Mouse (Mus musculus) myocyte (in vitro differentiated cells): ENCODE data around the gene Pitx1. TPM values are rescaled to one million over a fixed set of nuclear protein-coding genes. Genes with fewer than 3 reads are reported as not detected.

Experiments
- H3K27me3 ChIP-seq: one replicate; pipeline ENCODE4 v1.6.1; 2011; ENCODE audit not compliant: control insufficient read depth, insufficient read depth, insufficient read length
- H3K36me3 ChIP-seq: one replicate; pipeline ENCODE4 v1.6.1; 2011; ENCODE audit not compliant: control insufficient read depth, insufficient read depth
- H3K4me2 ChIP-seq: one replicate; pipeline ENCODE4 v1.6.1; 2011; ENCODE audit warnings: low read depth, control low read depth
- H3K4me3 ChIP-seq: one replicate; pipeline ENCODE4 v1.5.1; 2011; ENCODE audit warnings: mild to moderate bottlenecking, control low read depth, moderate library complexity
- H3K79me2 ChIP-seq: one replicate; pipeline ENCODE4 v1.6.1; 2011; ENCODE audit not compliant: control insufficient read depth, insufficient read depth
- H3ac ChIP-seq: one replicate; pipeline ENCODE4 v1.6.1; 2011; ENCODE audit not compliant: control insufficient read depth, insufficient read length
- CEBPB ChIP-seq: IDR thresholded peaks from 2 replicates; pipeline ENCODE4 v1.6.1; 2011; ENCODE audit warnings: mild to moderate bottlenecking, moderate library complexity; ENCODE audit not compliant: poor library complexity, insufficient read depth, severe bottlenecking
- E2F4 ChIP-seq: IDR thresholded peaks from one replicate; pipeline ENCODE4 v1.6.1; 2011; ENCODE audit warnings: mild to moderate bottlenecking, control low read depth, moderate library complexity; ENCODE audit not compliant: insufficient read depth
- MAX ChIP-seq: IDR thresholded peaks from one replicate; pipeline ENCODE4 v1.6.1; 2011; ENCODE audit warnings: low read depth, mild to moderate bottlenecking, control low read depth
- MYOD1 ChIP-seq, 3 experiments: IDR thresholded peaks; one replicate each; pipeline ENCODE4 v1.6.1; 2011; ENCODE audit warnings: control low read depth in 2 of 3, low read depth in 2 of 3, mild to moderate bottlenecking in 2 of 3, moderate library complexity in 1 of 3; ENCODE audit not compliant: insufficient read length in 2 of 3, control insufficient read depth in 1 of 3
- MYOG ChIP-seq, 3 experiments: IDR thresholded peaks; one replicate each; pipeline ENCODE4 v1.6.1; 2011; ENCODE audit warnings: control low read depth in 2 of 3, low read depth in 2 of 3, mild to moderate bottlenecking in 2 of 3; ENCODE audit not compliant: insufficient read length in 2 of 3, control insufficient read depth in 1 of 3, insufficient read depth in 1 of 3
- POLR2A ChIP-seq: IDR thresholded peaks from one replicate; pipeline ENCODE4 v1.6.1; 2011; ENCODE audit warnings: low read depth, mild to moderate bottlenecking, control low read depth, moderate library complexity; ENCODE audit not compliant: insufficient read length
- POLR2AphosphoS2 ChIP-seq: IDR thresholded peaks from one replicate; pipeline ENCODE4 v1.6.1; 2011; ENCODE audit warnings: low read depth, control low read depth; ENCODE audit not compliant: insufficient read length
- REST ChIP-seq: IDR thresholded peaks from one replicate; pipeline ENCODE4 v1.6.1; 2011; ENCODE audit warnings: mild to moderate bottlenecking, control low read depth, moderate library complexity; ENCODE audit not compliant: insufficient read depth, insufficient read length
- SRF ChIP-seq: IDR thresholded peaks from one replicate; pipeline ENCODE4 v1.6.1; 2011; ENCODE audit warnings: low read depth; ENCODE audit not compliant: control insufficient read depth, insufficient read length
- TCF12 ChIP-seq: IDR thresholded peaks from one replicate; pipeline ENCODE4 v1.6.1; 2011; ENCODE audit warnings: mild to moderate bottlenecking, control low read depth; ENCODE audit not compliant: poor library complexity, insufficient read depth, severe bottlenecking
- TCF3 ChIP-seq: IDR thresholded peaks from one replicate; pipeline ENCODE4 v1.6.1; 2011; ENCODE audit warnings: low read depth, control low read depth; ENCODE audit not compliant: insufficient read length
- USF1 ChIP-seq: IDR thresholded peaks from one replicate; pipeline ENCODE4 v1.6.1; 2011; ENCODE audit warnings: low read depth, mild to moderate bottlenecking, control low read depth, moderate library complexity
- polyA plus RNA-seq: library from polyadenylated mRNA; unstranded; fragments of >200 nt; fragmentation: generic; extraction: Trizol; gene quantifications from one replicate; pipeline ENCODE4 v1.2.1, GENCODE M21; 2012; ENCODE audit warnings: missing spikeins

The Pitx1 gene
- polyA plus RNA-seq, 1 experiment: not detected

DNA sequence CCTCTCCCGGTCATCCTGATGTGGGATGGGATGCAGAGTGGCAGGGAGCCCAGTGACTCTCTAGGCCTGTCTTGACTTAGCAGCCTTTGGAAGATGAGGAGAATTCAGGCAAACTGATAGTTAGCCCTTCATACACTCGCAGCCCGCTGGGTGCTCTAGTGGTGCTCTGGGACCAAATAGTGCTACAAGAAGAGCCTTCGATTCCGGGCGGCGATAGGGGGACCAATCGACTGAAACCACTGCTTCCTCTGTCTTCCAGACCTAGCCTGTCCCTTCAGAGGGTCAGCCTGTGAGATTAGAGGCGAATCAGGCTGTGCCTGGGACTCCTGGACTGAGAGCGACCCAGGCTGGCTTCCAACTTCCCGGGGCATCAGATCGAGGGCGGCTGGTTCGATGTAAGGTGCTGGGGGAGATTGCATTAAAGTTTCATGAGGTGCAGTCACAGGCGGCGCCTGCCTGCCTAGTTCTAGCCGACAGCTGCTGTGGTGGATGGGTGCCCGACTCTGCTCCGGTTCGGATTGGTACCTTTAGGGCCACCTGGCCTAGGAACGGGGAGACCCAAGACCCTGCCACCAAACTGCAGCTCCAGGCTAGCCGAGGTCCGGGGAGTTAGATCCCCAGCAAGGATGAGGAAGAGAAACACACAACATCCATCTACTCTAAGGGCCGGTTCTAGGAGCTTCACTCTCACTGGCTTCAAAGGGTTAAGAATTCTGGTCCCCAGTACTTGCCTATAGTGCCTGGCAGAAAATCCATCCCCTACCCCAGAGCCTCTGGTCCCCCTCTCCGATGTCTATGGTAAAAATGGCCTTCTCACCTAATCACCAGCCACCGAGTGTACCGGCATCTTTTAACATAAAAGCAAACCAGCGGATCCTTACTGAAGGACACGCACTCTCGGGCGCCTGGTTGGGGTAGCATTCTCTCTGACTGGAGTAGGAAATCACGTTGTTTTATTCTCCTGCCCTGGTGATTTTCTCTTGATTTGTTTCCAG lies 1.1 kb upstream of the Pitx1 start:
- H3K4me3 ChIP-seq: no peak overlapping the region
- H3K36me3 ChIP-seq: no peaks in the 10 kb centered on the region
- no peak overlapping the region for H3K4me2 ChIP-seq
- no peak for TF ChIP-seq TCF12
- no peak for TF ChIP-seq MYOG (IDR thresholded peaks at IDR 0.05; ENCODE audit: control insufficient read depth in 1 of 3, insufficient read depth in 1 of 3, insufficient read length in 2 of 3, low read depth in 2 of 3)
- no peak for TF ChIP-seq MAX
- no peaks in the 10 kb centered on the region for H3K79me2 ChIP-seq
- H3ac ChIP-seq: no peak overlapping the region
- peaks cover 64% of the 10 kb centered on the region for H3K27me3 ChIP-seq

DNA sequence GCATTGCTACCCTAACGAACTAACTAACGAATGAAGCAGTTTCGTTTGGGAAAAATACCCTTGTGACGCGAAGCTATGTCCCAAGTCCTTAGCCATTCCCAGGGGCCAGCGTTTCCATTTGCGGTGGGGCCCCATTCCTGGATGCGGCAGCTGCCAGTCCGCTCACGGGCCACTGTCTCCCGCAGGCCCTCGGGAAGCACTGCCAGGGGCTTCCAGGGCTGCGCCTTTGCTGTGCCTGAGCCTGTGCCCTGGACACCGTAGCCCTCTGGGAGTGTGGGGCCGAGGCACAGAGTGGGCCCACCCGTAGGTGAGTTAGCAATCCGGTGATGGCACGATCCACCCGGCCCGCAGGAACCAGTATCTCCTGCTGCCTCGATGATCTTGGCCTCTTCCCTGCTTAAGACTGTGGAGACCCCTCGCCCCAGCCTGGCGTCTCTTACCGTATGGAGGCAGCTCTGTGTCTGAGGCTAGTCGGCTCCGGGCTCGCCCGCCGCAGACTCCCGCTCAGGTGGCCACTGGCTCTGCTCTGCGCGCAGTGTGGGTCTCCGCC lies 369 bp downstream of the Pitx1 start:
- TF ChIP-seq MYOG (IDR thresholded peaks at IDR 0.05; ENCODE audit: control insufficient read depth in 1 of 3, insufficient read depth in 1 of 3, insufficient read length in 2 of 3, low read depth in 2 of 3): no peak
- TF ChIP-seq POLR2AphosphoS2: no peak
- TF ChIP-seq TCF3: no peak
- TF ChIP-seq TCF12: no peak
- no peak for TF ChIP-seq REST
- TF ChIP-seq SRF: no peak
- TF ChIP-seq MAX: no peak
- TF ChIP-seq MYOD1 (IDR thresholded peaks at IDR 0.05; ENCODE audit: control insufficient read depth in 1 of 3, insufficient read length in 2 of 3, low read depth in 2 of 3): no peak
- H3K4me2 ChIP-seq: no peak overlapping the region
- H3K27me3 ChIP-seq: peaks cover 64% of the 10 kb centered on the region
- no peak overlapping the region for H3K4me3 ChIP-seq
- no peak overlapping the region for H3ac ChIP-seq
- H3K79me2 ChIP-seq: no peaks in the 10 kb centered on the region
- H3K36me3 ChIP-seq: no peaks in the 10 kb centered on the region

DNA sequence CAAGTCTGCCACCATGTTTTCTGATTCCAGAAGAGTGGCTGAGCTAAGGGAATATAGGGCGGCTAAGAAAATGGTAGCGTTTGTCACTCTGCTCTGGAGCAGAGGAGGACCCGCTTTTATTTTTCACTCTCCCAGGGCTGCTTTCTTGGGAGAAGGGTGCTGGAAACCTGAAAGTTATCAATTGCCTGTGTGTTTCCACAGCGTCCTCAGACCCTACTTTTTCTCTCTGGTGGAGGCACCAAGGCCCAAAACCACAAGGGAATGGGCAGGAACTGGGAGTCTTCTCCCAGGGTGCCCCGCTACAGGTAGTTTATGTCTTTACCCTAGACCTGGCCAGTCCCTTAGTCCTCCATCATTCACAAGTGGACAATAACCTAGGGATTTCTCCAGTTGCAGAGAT lies 1.3 kb downstream of the Pitx1 start:
- TF ChIP-seq TCF3 (no peak), CEBPB (no peak)
- no peak overlapping the region for H3ac ChIP-seq
- H3K79me2 ChIP-seq: no peaks in the 10 kb centered on the region
- no peak overlapping the region for H3K4me3 ChIP-seq
- peaks cover 63% of the 10 kb centered on the region for H3K27me3 ChIP-seq
- H3K4me2 ChIP-seq: no peak overlapping the region
- H3K36me3 ChIP-seq: no peaks in the 10 kb centered on the region

DNA sequence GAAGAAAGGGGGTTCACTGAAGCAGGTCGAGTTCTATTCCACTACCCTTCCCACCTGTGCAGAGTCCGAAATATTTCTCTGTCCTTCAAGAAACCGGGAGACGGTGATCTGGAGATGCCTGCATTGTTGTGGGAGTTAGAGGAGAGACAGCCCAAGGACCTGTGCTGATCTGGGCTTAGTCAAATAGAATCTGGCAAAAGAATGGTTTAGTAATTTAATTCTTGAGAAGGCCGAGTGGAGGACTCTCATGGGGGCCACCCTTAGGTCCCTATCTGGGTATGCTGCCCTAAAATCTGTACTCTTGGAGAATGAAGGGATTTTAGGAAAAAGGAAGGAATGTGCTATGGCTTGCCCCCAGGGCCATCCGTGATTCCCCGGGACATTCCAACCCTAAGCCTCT lies 2.1 kb downstream of the Pitx1 start:
- no peak for TF ChIP-seq TCF3
- TF ChIP-seq MAX: no peak
- TF ChIP-seq SRF: no peak
- no peak for TF ChIP-seq POLR2AphosphoS2
- TF ChIP-seq POLR2A: no peak
- no peak for TF ChIP-seq REST
- H3K27me3 ChIP-seq: peaks cover 64% of the 10 kb centered on the region
- H3K4me3 ChIP-seq: no peak overlapping the region
- H3ac ChIP-seq: no peak overlapping the region
- no peaks in the 10 kb centered on the region for H3K36me3 ChIP-seq
- no peaks in the 10 kb centered on the region for H3K79me2 ChIP-seq
- H3K4me2 ChIP-seq: no peak overlapping the region

DNA sequence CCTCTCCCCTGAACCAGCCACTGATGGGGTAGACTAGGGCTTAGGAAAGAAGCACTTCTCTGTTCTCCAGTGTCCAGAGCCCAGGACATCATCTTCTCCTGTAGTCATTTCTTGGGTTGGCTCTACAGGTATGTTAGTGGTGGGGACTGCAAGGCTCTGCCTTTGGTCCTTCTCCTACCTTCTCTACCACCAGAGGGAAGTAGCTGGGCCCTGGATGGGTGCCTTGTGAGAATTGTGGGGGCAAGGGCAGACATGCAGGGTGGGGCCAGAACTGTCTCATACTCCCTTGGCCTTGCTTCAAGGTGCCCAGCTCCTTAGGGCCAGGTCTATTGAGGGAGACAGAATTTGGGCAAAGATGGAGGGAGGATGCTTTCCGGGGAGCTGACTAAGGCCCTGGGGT lies 3.4 kb downstream of the Pitx1 start:
- Histone ChIP-seq H3K79me2 (no peaks in the 10 kb centered on the region), H3ac (no peak overlapping the region), H3K27me3 (peaks cover 77% of the 10 kb centered on the region), H3K4me2 (no peak overlapping the region), H3K36me3 (no peaks in the 10 kb centered on the region), H3K4me3 (no peak overlapping the region)
- TF ChIP-seq SRF: no peak
- TF ChIP-seq MYOG (IDR thresholded peaks at IDR 0.05; ENCODE audit: control insufficient read depth in 1 of 3, insufficient read depth in 1 of 3, insufficient read length in 2 of 3, low read depth in 2 of 3): no peak
- TF ChIP-seq USF1: no peak
- TF ChIP-seq E2F4: no peak
- TF ChIP-seq POLR2AphosphoS2: no peak
- TF ChIP-seq REST: no peak
- TF ChIP-seq TCF12: no peak
- TF ChIP-seq TCF3: no peak
- TF ChIP-seq MYOD1 (IDR thresholded peaks at IDR 0.05; ENCODE audit: control insufficient read depth in 1 of 3, insufficient read length in 2 of 3, low read depth in 2 of 3): no peak
- TF ChIP-seq POLR2A: no peak
- TF ChIP-seq CEBPB: no peak
- no peak for TF ChIP-seq MAX
